Mouse (Mus musculus) CH12.LX (cell line): Measurements from ENCODE around the gene Oit3. TPM values are rescaled to one million over a fixed set of nuclear protein-coding genes. Genes with fewer than 3 reads are reported as not detected.
A peak's percentile ranks its signal among the peaks of the same experiment; 100 is the strongest.

Source experiments
- DNase-seq: peaks from one replicate; pipeline ENCODE4 v3.0.0-alpha.2; 2013; ENCODE audit errors: extremely low read depth
- H3K27ac ChIP-seq: 2 replicates; pipeline ENCODE4 v1.5.1; 2012; ENCODE audit warnings: low read depth, mild to moderate bottlenecking, control low read depth, moderate library complexity; ENCODE audit not compliant: insufficient read depth
- H3K27me3 ChIP-seq: replicated peaks from 2 replicates; pipeline ENCODE3; 2012; ENCODE audit warnings: inconsistent platforms
- H3K36me3 ChIP-seq, 2 experiments: replicated peaks in 1 of 2; 2 replicates each; pipeline versions ENCODE3 to v1.6.1; 2012; ENCODE audit warnings: inconsistent platforms in 1 of 2, low read length in 1 of 2, mild to moderate bottlenecking in 1 of 2, mixed read lengths in 1 of 2, moderate library complexity in 1 of 2; ENCODE audit not compliant: control insufficient read depth in 1 of 2, insufficient read depth in 1 of 2
- H3K4me1 ChIP-seq, 2 experiments: 2 replicates each; pipeline ENCODE4 v1.6.1; 2012; ENCODE audit warnings: inconsistent platforms in 1 of 2, moderate library complexity in 1 of 2; ENCODE audit not compliant: insufficient read depth in 2 of 2, control insufficient read depth in 1 of 2
- H3K4me2 ChIP-seq: 2 replicates; pipeline ENCODE4 v1.6.1; 2012; ENCODE audit warnings: low read depth, mild to moderate bottlenecking, control low read depth; ENCODE audit not compliant: poor library complexity, insufficient read depth, severe bottlenecking
- H3K4me3 ChIP-seq, 3 experiments: fragments of 150-350 bp in 1 of 3; sonication (generic) in 1 of 3; replicated peaks in 1 of 3; 2 replicates each; pipeline versions ENCODE3 to v1.5.1; 2011 to 2012; ENCODE audit warnings: low read depth in 2 of 3, low read length in 2 of 3, mild to moderate bottlenecking in 2 of 3, moderate library complexity in 2 of 3, control low read depth in 1 of 3, improper control_type of control experiment in 1 of 3, inconsistent platforms in 1 of 3, mixed read lengths in 1 of 3; ENCODE audit not compliant: poor library complexity in 1 of 3
- H3K79me2 ChIP-seq: replicated peaks from 2 replicates; pipeline ENCODE4 v1.6.1; 2012; ENCODE audit warnings: mild to moderate bottlenecking, moderate library complexity; ENCODE audit not compliant: control insufficient read depth, poor library complexity, insufficient read depth, severe bottlenecking; ENCODE audit errors: extremely low read depth
- H3K9ac ChIP-seq: 2 replicates; pipeline ENCODE4 v1.6.1; 2012; ENCODE audit warnings: low read depth, mild to moderate bottlenecking, control low read depth, moderate library complexity; ENCODE audit not compliant: insufficient read depth
- H3K9me3 ChIP-seq: replicated peaks from 2 replicates; pipeline ENCODE3; 2012; ENCODE audit warnings: low read length, inconsistent platforms, mixed read lengths
- CTCF ChIP-seq, 2 experiments: IDR thresholded peaks in 1 of 2; conservative IDR thresholded peaks in 1 of 2; 2 replicates each; pipeline ENCODE4 v1.5.1; 2011 to 2012; ENCODE audit warnings: low read depth in 2 of 2, low read length in 2 of 2, improper control_type of control experiment in 1 of 2, inconsistent platforms in 1 of 2, mild to moderate bottlenecking in 1 of 2, moderate library complexity in 1 of 2
- E2F4 ChIP-seq: IDR thresholded peaks from 2 replicates; pipeline ENCODE4 v1.6.1; 2011; ENCODE audit warnings: low read depth, low read length, improper control_type of control experiment; ENCODE audit not compliant: insufficient replicate concordance
- ELF1 ChIP-seq: IDR thresholded peaks from 2 replicates; pipeline ENCODE4 v1.6.1; 2014; ENCODE audit warnings: low read depth, mild to moderate bottlenecking, inconsistent platforms, low read length, improper control_type of control experiment
- ETS1 ChIP-seq: conservative IDR thresholded peaks from 2 replicates; pipeline ENCODE4 v1.6.1; 2012; ENCODE audit warnings: low read depth, mild to moderate bottlenecking, inconsistent platforms, low read length, improper control_type of control experiment, moderate library complexity
- HCFC1 ChIP-seq: IDR thresholded peaks from 2 replicates; pipeline ENCODE4 v1.6.1; 2012; ENCODE audit warnings: low read depth, mild to moderate bottlenecking, inconsistent platforms, low read length, improper control_type of control experiment
- JUN ChIP-seq: IDR thresholded peaks from 2 replicates; pipeline ENCODE4 v1.6.1; 2011; ENCODE audit warnings: low read depth, mild to moderate bottlenecking, low read length, improper control_type of control experiment, moderate library complexity; ENCODE audit not compliant: insufficient read depth
- JUND ChIP-seq: conservative IDR thresholded peaks from 2 replicates; pipeline ENCODE4 v1.6.1; 2011; ENCODE audit warnings: low read depth, low read length, improper control_type of control experiment
- MAFK ChIP-seq: IDR thresholded peaks from 2 replicates; pipeline ENCODE4 v1.6.1; 2011; ENCODE audit warnings: low read length, improper control_type of control experiment; ENCODE audit not compliant: insufficient replicate concordance
- MAZ ChIP-seq: IDR thresholded peaks from 2 replicates; pipeline ENCODE4 v1.6.1; 2012; ENCODE audit warnings: low read depth, mild to moderate bottlenecking, inconsistent platforms, low read length, improper control_type of control experiment, moderate library complexity
- MXI1 ChIP-seq: IDR thresholded peaks from 2 replicates; pipeline ENCODE4 v1.6.1; 2011; ENCODE audit warnings: mild to moderate bottlenecking, low read depth, low read length, improper control_type of control experiment
- MYC ChIP-seq: IDR thresholded peaks from 2 replicates; pipeline ENCODE4 v1.6.1; 2011; ENCODE audit warnings: low read depth, mild to moderate bottlenecking, improper control_type of control experiment, low read length
- PAX5 ChIP-seq: IDR thresholded peaks from 2 replicates; pipeline ENCODE4 v1.6.1; 2012; ENCODE audit warnings: low read length, inconsistent platforms, mixed read lengths
- RAD21 ChIP-seq: IDR thresholded peaks from 2 replicates; pipeline ENCODE4 v1.6.1; 2011; ENCODE audit warnings: low read depth, mild to moderate bottlenecking, low read length, improper control_type of control experiment, moderate library complexity
- SMC3 ChIP-seq: IDR thresholded peaks from 2 replicates; pipeline ENCODE4 v1.6.1; 2011; ENCODE audit warnings: low read depth, low read length, improper control_type of control experiment
- UBTF ChIP-seq: IDR thresholded peaks from 2 replicates; pipeline ENCODE4 v1.6.1; 2012; ENCODE audit warnings: low read depth, mild to moderate bottlenecking, inconsistent platforms, low read length, improper control_type of control experiment, moderate library complexity
- USF1 ChIP-seq: IDR thresholded peaks from 2 replicates; pipeline ENCODE4 v1.6.1; 2014; ENCODE audit warnings: low read depth, mild to moderate bottlenecking, inconsistent platforms, low read length, improper control_type of control experiment
- USF2 ChIP-seq: conservative IDR thresholded peaks from 2 replicates; pipeline ENCODE4 v1.6.1; 2011; ENCODE audit warnings: low read depth, low read length, improper control_type of control experiment
- ZKSCAN1 ChIP-seq: IDR thresholded peaks from 2 replicates; pipeline ENCODE4 v1.6.1; 2012; ENCODE audit warnings: low read depth, inconsistent platforms, low read length, improper control_type of control experiment, borderline replicate concordance
- ZNF384 ChIP-seq: IDR thresholded peaks from 2 replicates; pipeline ENCODE4 v1.6.1; 2012; ENCODE audit warnings: low read depth, low read length, improper control_type of control experiment, inconsistent platforms
- dilution Hi-C: fragments of 300-500 bp; cut with MboI; formaldehyde crosslinking; loops from 2 replicates; pipeline ENCODE4 v1.14.3; 2020; ENCODE audit warnings: low sequenced_read_pairs; ENCODE audit not compliant: extremely low pct_unique_long_range_greater_than_20kb, extremely low pct_ligation_motif_present
- in situ Hi-C: fragments of 300-500 bp; cut with MboI; formaldehyde crosslinking; loops from 3 replicates; pipeline ENCODE4 v1.14.3; 2019; ENCODE audit warnings: low sequenced_read_pairs, low pct_ligation_motif_present, low pct_unique_long_range_greater_than_20kb, mixed read lengths
- polyA plus RNA-seq: library from polyadenylated mRNA; unstranded; fragments of >175 nt; gene quantifications from 2 replicates; pipeline ENCODE4 v1.2.1, GENCODE M21; 2012; ENCODE audit warnings: low read depth; ENCODE audit not compliant: insufficient read length
- total RNA-seq, 2 experiments: library from RNA; depleted of rRNA; stranded (reverse); fragments of 300-350 nt in 1 of 2; fragments of >200 nt in 1 of 2; gene quantifications; 2 replicates each; pipeline ENCODE4 v1.2.3; 2012 to 2014

Gene Oit3
- 1.3 and 4.5 TPM in 2 replicates for total RNA-seq (2012; rRNA removed)
- 4.6 and 7.5 TPM in 2 replicates for total RNA-seq (2014; rRNA removed)
- polyA plus RNA-seq = 3.9 and 7.1 TPM in 2 replicates

DNA sequence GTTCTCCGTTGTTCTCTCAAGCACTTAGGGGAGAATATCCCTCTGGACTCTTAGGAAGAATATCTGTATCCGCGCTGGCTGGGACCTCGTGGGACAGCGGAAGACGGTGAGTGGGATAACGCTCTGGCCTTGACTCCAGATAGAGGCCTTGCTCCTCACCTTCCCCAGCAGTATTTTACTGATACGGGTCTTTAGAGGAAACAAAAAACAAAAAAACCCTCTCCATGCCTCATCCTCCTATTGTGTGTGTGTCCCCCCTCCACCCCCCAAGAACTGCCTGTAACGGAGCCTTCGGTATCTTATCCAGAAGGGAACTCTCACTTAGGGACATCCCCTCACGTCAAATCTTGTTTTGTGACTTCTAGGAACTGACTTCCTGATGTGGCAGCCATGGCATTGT, at the start of gene Oit3:
Gene Oit3, minus strand, starts transcription at position 44 of the 400 bp plus-strand sequence.
- H3K79me2 ChIP-seq = no peaks in the 10 kb centered on the region
- no peaks in the 10 kb centered on the region for H3K9me3 ChIP-seq
- dilution Hi-C loops = no loop called here
- H3K9ac ChIP-seq = no peak within 1 kb of the TSS
- TF ChIP-seq MYC (no peak), JUN (no peak), SMC3 (no peak), USF1 (no peak), JUND (no peak), ETS1 (no peak), RAD21 (no peak), MAFK (no peak), E2F4 (no peak), HCFC1 (no peak), MAZ (no peak), MXI1 (no peak), ELF1 (no peak), USF2 (no peak), PAX5 (no peak), UBTF (no peak)
- H3K4me3 ChIP-seq = no peak within 1 kb of the TSS
- H3K27me3 ChIP-seq = no peaks in the 10 kb centered on the region
- no peak for DNase-seq
- H3K27ac ChIP-seq = no peak within 1 kb of the TSS
- no peaks in the 10 kb centered on the region for H3K36me3 ChIP-seq
- in situ Hi-C loops = no loop called here
- peaks cover 0 to 3% of the 10 kb centered on the region in 2 experiments; a peak in 1 of 4 replicates for H3K4me1 ChIP-seq
- H3K4me2 ChIP-seq = no peak within 1 kb of the TSS

- H3K27me3 ChIP-seq = no peaks in the 10 kb centered on the region
- TF ChIP-seq ZKSCAN1 (no peak), CTCF (conservative IDR thresholded peaks at IDR 0.05 in 1 of 2, IDR thresholded peaks at IDR 0.05 in 1 of 2; ENCODE audit: low read depth in 2 of 2, low read length in 2 of 2) (peak in 1 of 2 experiments; percentile 47; a peak in 2 of 4 replicates), SMC3 (peak; percentile 41), ZNF384 (peak; percentile 77), RAD21 (peak; percentile 58)
- no peak overlapping the region for H3K4me3 ChIP-seq
- no peak overlapping the region for H3K27ac ChIP-seq
- dilution Hi-C loops (no loop called here), in situ Hi-C loops (loop anchor here (25.0 kb wide), 1 partner anchor 321 kb away; no protein-coding TSS in a partner anchor)
- H3K4me2 ChIP-seq = no peak overlapping the region
- peaks cover 8% of the 10 kb centered on the region for H3K9me3 ChIP-seq
- DNase-seq = no peak
- no peaks in the 10 kb centered on the region for H3K79me2 ChIP-seq
- no peaks in the 10 kb centered on the region for H3K4me1 ChIP-seq
- H3K9ac ChIP-seq = no peak overlapping the region
- H3K36me3 ChIP-seq = no peaks in the 10 kb centered on the region
Measured at GRCm38 (mm10) chr10:59490920-59491319, 49.3 kb upstream of the Oit3 start.
